Mouse (Mus musculus) thymus, postnatal 25 days (tissue): ENCODE data around the gene Mtmr3.
A peak's percentile ranks its signal among the peaks of the same experiment; 100 is the strongest.

Source experiments
- DNase-seq: peaks from one replicate; pipeline ENCODE4 v3.0.0; 2022

Gene Mtmr3

DNA sequence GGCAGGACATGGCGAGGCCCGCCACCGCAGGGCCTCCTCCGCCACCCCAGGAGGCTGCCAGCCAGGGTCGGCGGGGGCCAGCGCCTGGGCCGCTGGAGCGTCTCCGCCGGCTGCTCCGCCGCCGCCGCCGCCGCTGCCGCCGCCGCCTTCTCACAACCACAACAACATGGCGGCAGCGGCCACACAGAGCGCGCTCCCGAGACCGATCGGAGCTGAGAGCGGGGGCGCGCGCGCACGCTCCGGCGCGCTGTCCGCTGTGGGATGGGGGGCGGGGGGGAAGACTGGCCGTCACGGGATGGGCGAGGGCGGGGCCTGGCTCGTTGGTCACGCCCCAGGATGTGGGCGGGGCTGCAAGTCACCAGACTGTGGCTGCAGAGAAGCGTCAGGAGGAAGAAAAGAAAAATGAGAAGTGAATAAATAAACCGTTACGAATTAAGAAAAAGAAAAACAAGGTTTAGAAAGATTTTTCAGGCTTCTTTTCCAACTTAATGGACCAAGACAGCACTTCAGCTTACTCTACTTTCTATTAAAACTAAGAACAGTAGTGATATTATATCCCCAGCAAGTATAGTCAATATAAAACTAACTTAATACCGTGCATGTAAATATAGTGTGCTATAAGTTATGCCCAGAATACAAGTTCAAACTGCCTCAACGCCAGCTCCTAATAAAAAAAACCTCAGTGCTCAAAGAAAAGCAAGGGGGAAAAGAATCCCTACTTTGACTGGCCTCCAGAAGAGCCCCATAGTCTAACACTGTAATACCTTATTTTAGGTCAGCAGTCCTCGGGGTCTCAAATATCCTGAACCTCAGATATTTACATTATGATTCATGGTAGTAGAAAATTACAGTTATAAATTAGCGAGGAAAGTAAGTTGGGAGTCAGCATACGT is at the start of gene Mtmr3:
Mtmr3 (minus strand) TSS at position 256 of the 893 bp plus-strand sequence.
- peak; percentile 98 for DNase-seq

- DNase-seq, result no peak
Measured at GRCm38 (mm10) chr11:4643722-4644121, 49.1 kb upstream of the Mtmr3 start.

- DNase-seq, result no peak
Measured at GRCm38 (mm10) chr11:4641185-4641584, 46.5 kb upstream of the Mtmr3 start.

GRCm38 (mm10) chr11:4638261-4638660 is 43.6 kb upstream of the Mtmr3 start:
- DNase-seq, result no peak

- peak; percentile 93 for DNase-seq
Measured at GRCm38 (mm10) chr11:4637534-4638234, 43.0 kb upstream of the Mtmr3 start, which contains the start of gene Ascc2. TSS of gene Ascc2 (plus strand) at chr11:4637747.

DNA sequence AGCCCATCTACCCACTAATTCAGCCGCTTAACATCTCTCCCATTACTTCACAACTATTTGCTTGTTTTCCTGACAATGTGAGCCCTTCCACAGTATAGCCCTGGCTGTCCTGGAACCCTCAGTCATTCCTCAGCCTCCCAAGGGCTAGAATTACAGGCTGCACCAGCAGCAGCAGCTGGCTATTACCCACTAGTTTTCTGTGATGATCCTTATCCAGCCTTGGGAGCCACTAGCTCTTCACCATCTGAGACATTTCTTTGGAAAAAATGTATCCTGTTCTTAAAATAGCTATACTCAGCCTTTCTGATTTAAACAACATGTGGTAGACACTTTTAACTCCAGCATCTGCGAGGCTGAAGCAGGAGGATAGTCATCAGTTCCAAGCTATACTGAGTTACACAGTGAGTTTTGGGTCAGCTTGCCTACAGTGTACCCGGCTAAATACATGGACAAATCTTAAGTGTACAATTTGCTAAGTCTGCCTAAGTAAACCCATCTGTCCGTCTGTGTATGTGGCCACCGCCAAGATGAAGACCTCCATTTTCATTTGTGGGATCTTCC is 42.2 kb upstream of the Mtmr3 start:
- no peak for DNase-seq

DNA sequence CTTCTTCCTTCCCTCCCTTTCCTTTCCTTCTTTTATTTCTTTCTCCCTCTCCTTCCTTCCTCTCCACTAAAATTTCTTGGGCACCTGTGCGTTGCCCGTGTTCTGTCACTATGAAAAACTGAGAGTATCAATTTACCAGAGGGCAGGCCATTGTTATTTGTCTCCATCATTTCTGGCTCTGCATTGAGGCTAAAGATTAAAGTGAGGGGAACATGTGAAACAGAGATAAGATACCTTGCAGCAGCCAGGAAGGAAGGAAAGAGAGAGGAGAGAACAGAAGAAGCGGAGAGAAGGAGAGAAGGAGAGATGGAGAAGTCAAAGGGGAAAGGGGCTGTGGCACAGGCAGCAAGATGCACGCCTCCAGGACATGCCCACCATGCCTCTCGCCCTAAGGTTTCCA is 39.7 kb upstream of the Mtmr3 start:
- no peak for DNase-seq

- DNase-seq, result no peak
Measured at GRCm38 (mm10) chr11:4633420-4633819, 38.8 kb upstream of the Mtmr3 start.

DNA sequence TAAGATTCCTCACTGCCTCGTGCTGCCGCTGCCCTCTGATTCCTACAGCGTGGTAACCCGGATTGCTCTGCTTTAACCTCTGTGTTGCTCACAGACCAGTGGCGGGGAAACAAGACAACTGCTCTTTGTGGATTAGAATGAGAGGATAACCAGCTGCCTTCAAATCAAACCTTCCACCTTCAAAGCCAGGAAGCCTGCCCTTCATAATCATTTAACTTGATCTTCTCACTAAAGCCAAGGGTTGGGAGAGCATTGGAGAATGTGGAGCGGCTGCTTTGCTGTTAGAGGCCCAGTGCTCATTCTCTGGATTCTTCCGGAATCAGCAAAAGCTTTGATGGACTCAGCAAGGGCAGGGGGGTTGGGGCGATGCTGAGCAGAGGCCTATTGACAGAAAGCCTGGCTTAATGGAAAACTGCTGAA is 35.2 kb upstream of the Mtmr3 start:
- no peak for DNase-seq

- no peak for DNase-seq
Measured at GRCm38 (mm10) chr11:4627636-4628035, 33.0 kb upstream of the Mtmr3 start.

DNA sequence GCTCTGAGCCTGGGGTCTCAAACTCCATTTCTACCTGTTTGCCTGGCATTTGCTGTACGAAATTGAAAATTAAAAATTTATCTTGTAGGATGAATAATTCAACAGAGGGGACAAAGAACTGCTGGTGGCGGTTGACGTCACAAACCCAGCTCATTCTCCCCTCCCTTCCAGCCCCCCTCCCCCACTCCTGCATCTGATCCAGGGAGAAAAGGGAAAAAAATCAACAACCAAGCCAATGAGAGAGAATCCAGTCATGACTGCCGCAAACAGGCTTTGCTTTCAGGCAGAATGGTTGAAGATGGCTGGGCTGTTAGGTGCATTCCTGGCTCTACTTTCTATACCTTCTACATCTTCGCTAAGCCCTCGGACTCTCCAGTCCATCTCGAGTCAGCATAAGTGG is 31.3 kb upstream of the Mtmr3 start:
- no peak for DNase-seq

- DNase-seq, result no peak
Measured at GRCm38 (mm10) chr11:4622997-4623396, 28.3 kb upstream of the Mtmr3 start.

DNA sequence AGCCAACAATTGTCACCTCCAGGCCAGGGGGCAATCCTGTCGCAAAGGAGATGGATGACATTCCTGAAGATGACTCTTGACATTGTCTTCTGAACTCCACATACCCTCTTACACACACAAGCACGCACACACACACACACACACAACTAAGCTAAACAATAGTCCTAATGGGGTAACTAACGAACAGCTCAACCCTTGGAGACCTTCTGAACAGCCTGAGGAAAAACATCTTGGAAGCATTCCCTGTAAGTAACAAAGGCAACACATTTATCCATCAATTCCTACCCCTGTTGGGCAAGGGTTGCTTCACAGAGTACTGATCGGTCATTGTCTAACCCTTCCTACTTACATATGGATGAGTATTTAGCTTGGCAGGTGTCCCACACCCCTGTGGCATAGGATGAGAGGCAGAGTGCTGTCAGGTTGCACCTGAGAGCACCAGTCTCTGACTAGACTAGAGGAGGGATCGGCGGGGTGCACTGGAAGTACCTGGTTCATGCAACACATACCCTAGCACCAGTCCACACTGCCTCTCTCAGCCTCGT is 27.9 kb upstream of the Mtmr3 start:
- DNase-seq, result no peak

GRCm38 (mm10) chr11:4621866-4622265 is 27.2 kb upstream of the Mtmr3 start:
- no peak for DNase-seq

DNA sequence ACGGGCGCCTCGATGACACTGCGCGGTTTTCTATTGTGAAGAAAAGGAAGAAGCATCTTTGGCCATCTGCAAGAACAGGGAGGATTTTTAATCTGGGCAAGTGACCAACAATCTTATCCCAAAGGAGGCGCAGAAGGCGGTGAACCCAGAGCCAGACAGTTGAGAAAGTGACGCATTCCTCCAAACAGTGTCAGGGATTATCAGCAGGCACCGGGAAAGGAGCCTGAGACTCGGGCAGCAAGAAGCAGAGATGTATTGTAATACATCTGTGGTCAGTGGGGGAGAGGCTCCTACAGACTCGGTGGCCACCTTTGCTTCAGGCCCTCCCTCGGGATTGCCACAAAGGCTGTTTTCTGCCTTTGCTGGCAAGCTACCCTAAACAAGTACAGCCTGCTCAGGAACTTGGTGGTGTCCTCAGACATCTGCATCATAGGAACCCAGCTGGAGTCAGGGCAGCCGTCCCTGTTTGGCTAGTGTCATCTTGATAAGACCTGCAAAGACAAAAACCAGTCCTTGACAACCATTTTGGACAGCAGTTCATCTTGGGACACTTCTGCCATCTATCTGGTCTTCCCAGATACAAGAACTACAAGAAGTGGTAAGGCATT is 25.9 kb upstream of the Mtmr3 start:
- no peak for DNase-seq

DNA sequence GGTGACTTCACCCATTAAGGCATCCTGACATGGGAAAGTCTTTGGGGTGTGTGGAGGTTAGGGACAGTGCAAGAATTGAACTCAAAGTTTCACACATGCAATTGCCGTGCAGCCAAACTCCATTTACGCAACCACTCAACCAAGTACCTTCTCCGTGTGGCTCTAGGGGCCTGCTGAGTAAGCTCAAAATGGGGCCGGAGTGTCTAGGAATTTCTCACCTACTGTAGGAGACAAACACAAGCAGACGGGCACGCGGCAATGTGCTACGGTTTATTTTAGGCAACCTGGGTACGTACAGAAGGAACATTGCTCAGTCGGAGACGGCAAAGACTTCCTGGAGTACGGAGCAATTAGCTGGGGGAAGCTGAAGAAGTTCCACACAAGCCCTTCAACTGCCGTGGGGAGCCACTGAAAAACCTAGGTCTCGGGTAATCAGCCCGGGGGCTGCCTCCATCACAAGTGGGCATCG is 25.4 kb upstream of the Mtmr3 start, which contains the start of gene Gm11032:
Gm11032 (plus strand) TSS at position 51 of the 469 bp plus-strand sequence.
- no peak for DNase-seq

DNA sequence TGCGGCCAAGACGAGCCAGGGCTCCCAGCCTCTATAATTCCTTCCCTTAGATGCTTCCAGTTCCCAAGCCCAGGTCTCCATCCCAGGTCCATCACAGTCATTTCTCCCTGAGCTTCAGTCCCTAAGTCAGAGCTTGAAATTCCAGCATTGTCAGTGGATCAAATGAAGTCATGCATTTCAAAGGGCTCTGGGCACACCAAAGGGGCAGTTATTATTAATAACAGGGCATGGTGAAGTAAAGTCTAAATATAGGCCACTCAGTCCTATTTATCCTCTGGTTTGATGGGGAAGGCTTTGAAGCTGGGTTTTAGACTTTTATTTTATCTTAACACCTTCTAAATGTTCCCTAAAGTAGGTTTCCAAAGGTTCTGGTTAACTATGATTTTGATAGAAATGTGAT is 17.2 kb upstream of the Mtmr3 start:
- no peak for DNase-seq

- no peak for DNase-seq
Measured at GRCm38 (mm10) chr11:4606541-4606940, 11.9 kb upstream of the Mtmr3 start.

DNA sequence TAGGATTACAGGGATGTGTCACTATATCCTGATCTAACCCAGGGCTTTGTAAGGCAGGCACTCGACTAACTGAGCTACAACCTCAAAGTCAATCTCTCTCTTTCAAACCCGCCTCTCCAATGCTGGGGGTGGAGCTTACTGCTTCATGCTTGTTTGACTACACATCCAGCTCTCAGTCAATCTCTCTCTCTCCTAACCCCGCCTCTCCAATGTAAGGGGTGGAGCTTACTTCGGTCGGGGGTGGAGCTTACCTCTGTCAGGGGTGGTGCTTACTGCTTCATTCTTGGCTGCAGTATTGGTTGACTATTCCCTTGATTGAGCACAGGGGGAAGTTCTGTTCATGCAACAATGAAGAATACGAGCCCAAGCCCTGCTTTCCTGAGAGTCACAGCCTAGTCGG is 10.8 kb upstream of the Mtmr3 start:
- peak; percentile 11 for DNase-seq

DNA sequence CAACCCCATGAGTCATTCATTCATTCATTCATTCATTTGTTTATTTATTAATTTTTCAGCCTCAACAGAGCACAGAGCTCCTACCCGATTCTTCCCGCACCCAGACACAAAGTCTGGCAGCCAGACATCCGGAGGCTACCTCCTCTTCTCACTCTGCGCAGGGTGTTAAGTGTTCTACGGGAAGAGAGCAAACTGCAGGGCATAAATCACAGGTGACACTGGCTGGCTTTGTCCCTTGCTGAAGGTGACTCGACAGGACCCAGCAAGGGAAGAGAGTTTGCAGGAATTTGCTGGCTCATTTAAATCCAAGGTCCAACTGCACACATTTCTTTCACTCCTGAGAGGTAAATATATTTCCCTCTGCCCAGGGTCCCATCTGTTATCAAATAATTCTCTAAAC is 9.8 kb upstream of the Mtmr3 start:
- DNase-seq, result no peak

DNA sequence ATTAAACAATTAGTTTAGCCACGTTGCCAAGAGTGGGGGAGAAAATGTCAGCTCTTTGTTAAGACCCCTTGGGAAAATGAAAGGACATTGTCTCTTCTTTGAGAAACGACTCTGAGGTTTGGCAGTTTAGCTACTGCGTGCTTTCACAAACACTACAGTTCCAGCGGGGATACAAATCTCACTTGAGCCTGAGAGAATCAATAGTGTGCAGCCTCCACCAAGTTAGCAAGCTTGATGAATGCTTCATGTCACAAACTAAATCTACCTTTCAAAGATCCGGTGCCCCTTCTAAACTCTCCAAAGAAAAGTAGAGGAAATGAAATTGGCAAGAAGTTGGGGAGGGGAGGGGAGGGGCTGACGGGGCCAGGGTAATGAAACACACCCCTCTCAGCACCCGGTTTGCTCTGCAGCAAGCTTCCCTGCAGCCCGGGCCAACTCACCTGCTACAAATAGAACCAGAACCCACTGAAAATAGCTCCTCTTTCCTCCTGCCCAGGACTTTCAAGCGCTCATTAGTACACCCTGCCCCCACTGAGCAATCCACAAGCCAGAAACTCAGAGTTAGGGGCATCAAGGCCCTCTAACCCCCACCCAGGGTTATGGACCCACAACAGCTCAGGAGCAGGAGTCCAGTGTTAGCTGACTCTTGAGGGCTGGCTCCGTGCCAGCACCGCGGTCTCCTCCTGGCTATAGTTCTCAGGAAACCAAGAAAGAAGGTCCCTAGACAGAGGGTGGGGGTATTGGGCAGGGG is 8.2 kb upstream of the Mtmr3 start:
- peak; percentile 14 for DNase-seq

GRCm38 (mm10) chr11:4601890-4602289 is 7.2 kb upstream of the Mtmr3 start:
- DNase-seq, result no peak
